Mouse (Mus musculus) ES-E14 (cell line): ENCODE results near the gene Cers2.

Experiments
- CHD2 ChIP-seq: IDR thresholded peaks from 2 replicates; pipeline ENCODE4 v1.6.1; 2014; ENCODE audit warnings: mild to moderate bottlenecking, low read depth, low read length, inconsistent platforms
- ZC3H11A ChIP-seq: IDR thresholded peaks from 2 replicates; pipeline ENCODE4 v1.6.1; 2012; ENCODE audit warnings: low read depth, mild to moderate bottlenecking, inconsistent platforms, low read length, borderline replicate concordance
- ZNF384 ChIP-seq: IDR thresholded peaks from 2 replicates; pipeline ENCODE4 v1.6.1; 2012; ENCODE audit warnings: low read depth, low read length, inconsistent platforms

DNA sequence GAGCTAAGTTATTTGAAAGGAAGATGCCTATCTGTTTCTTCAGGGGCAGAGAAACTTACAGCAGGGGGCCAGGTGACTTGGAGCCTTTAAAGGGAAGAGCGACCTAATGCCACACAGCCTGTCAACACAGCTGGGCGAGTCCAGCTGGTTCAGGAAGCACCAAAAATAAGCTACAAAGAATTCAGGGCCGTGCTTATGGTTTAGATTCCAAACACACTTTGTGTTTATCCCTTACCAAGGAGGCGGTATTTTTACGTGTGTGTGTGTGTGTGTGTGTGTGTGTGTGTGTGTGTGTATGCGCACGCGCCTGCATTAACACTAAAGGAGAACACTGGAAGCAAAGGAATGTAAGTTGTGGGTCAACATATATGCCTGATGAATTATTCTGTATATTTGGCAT is 33.8 kb upstream of the Cers2 start:
- no peak for TF ChIP-seq ZNF384
- no peak for TF ChIP-seq CHD2
- TF ChIP-seq ZC3H11A, result no peak
